Mouse (Mus musculus) lung, embryonic 16.5 days (tissue): ENCODE measurements at regions not wholly inside any gene's neighbourhood (a gene's known extent, or its start where the extent isn't known, plus 50 kb on each side); places are given as distances from the start of the nearest gene placed in this dataset.
A peak's percentile ranks its signal among the peaks of the same experiment; 100 is the strongest.

Experiments
- ATAC-seq: fragments of 200-750 bp; cut with Nextera tagmentation; 2 replicates; pipeline ENCODE4 v1.8.0; 2017; ENCODE audit warnings: low read depth, mild to moderate bottlenecking, moderate library complexity
- H3K27ac ChIP-seq: fragments of 300-500 bp; sonication (generic); 2 replicates; pipeline ENCODE4 v1.5.1; 2014; ENCODE audit warnings: mild to moderate bottlenecking, control low read depth, low read length
- H3K27me3 ChIP-seq: fragments of 300-500 bp; sonication (generic); 2 replicates; pipeline ENCODE4 v1.6.1; 2014; ENCODE audit warnings: low read depth, low read length, mixed read lengths; ENCODE audit not compliant: control insufficient read depth, insufficient read depth
- H3K36me3 ChIP-seq: fragments of 300-500 bp; sonication (generic); 2 replicates; pipeline ENCODE4 v1.6.1; 2014; ENCODE audit warnings: low read length; ENCODE audit not compliant: control insufficient read depth, insufficient read depth
- H3K4me1 ChIP-seq: fragments of 300-500 bp; sonication (generic); replicated peaks from 2 replicates; pipeline ENCODE4 v1.6.1; 2014; ENCODE audit warnings: low read length, mixed read lengths; ENCODE audit not compliant: control insufficient read depth, insufficient read depth
- H3K4me2 ChIP-seq: fragments of 300-500 bp; sonication (generic); 2 replicates; pipeline ENCODE4 v1.6.1; 2014; ENCODE audit warnings: low read depth, low read length, control low read depth
- H3K4me3 ChIP-seq: fragments of 300-500 bp; sonication (generic); 2 replicates; pipeline ENCODE4 v1.5.1; 2014; ENCODE audit warnings: mild to moderate bottlenecking, low read length, control low read depth
- H3K9ac ChIP-seq: fragments of 300-500 bp; sonication (generic); 2 replicates; pipeline ENCODE4 v1.6.1; 2014; ENCODE audit warnings: low read length, control low read depth
- H3K9me3 ChIP-seq: fragments of 300-500 bp; sonication (generic); 2 replicates; pipeline ENCODE4 v1.6.1; 2016; ENCODE audit warnings: low read length; ENCODE audit not compliant: control insufficient read depth
- whole genome bisulfite sequencing: fragments of 180-500 bp; shearing (Covaris S2); extraction: QIAGEN DNeasy Blood & Tissue Kit; methylation state at CpG from one replicate; pipeline ENCODE4 v1.1.7; 2014; 5-methylcytosine and 5-hydroxymethylcytosine counted together

- H3K4me3 ChIP-seq: no peak overlapping the region
- H3K36me3 ChIP-seq: no peaks in the 10 kb centered on the region
- no peak overlapping the region for H3K27ac ChIP-seq
- 87% methylated on average over 1 of the region's 1 CpGs for WGBS
- no peak for ATAC-seq
- H3K9ac ChIP-seq: no peak overlapping the region
- no peaks in the 10 kb centered on the region for H3K27me3 ChIP-seq
- no peaks in the 10 kb centered on the region for H3K9me3 ChIP-seq
- H3K4me1 ChIP-seq: no peaks in the 10 kb centered on the region
- H3K4me2 ChIP-seq: no peak overlapping the region
Observed at GRCm38 (mm10) chr11:82668026-82668425, 96.1 kb downstream of the Cct6b start.

GRCm38 (mm10) chr11:82664076-82664475 lies 100.0 kb downstream of the Cct6b start:
- Histone ChIP-seq H3K4me1 (no peaks in the 10 kb centered on the region), H3K4me3 (no peak overlapping the region), H3K27ac (no peak overlapping the region), H3K27me3 (no peaks in the 10 kb centered on the region), H3K9me3 (no peaks in the 10 kb centered on the region), H3K4me2 (no peak overlapping the region), H3K36me3 (no peaks in the 10 kb centered on the region), H3K9ac (no peak overlapping the region)
- 93% methylated on average over 1 of the region's 1 CpGs for WGBS
- no peak for ATAC-seq

DNA sequence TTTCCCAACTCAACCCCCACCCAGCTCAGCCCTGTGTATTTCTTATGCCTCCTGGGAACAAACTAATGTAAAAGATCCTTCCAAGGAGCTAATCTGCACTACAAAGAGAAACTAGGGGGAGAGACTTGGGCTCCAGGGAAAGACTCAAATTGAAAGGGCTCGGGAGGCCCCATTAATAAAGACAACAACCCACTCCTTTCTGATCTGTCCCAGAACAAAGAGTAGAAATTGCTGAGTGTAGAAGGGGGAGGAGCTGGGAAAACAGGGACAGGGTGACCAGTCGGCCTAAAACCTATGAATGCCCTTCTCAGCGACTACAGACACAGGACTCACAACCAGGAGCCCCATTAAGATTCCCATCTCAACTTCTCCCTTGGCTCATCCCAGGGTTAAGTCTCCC lies 102.0 kb downstream of the Cct6b start:
- Histone ChIP-seq H3K9ac (no peak overlapping the region), H3K27ac (no peak overlapping the region)

GRCm38 (mm10) chr11:82651751-82652150 lies 112.4 kb downstream of the Cct6b start:
- no peaks in the 10 kb centered on the region for H3K36me3 ChIP-seq
- H3K9me3 ChIP-seq: no peaks in the 10 kb centered on the region
- no peak overlapping the region for H3K27ac ChIP-seq
- no peaks in the 10 kb centered on the region for H3K27me3 ChIP-seq
- H3K4me3 ChIP-seq: no peak overlapping the region
- no peak overlapping the region for H3K4me2 ChIP-seq
- WGBS: 20% methylated on average over 5 of the region's 5 CpGs
- no peak for ATAC-seq
- H3K4me1 ChIP-seq: no peaks in the 10 kb centered on the region
- no peak overlapping the region for H3K9ac ChIP-seq

More for the DNA sequence above, 102.0 kb downstream of the Cct6b start:
- H3K4me3 ChIP-seq: no peak overlapping the region
- no peaks in the 10 kb centered on the region for H3K36me3 ChIP-seq
- 20% methylated on average over 3 of the region's 3 CpGs for WGBS
- no peak overlapping the region for H3K4me2 ChIP-seq
- no peaks in the 10 kb centered on the region for H3K4me1 ChIP-seq
- no peak for ATAC-seq
- H3K9me3 ChIP-seq: no peaks in the 10 kb centered on the region
- H3K27me3 ChIP-seq: no peaks in the 10 kb centered on the region

- no peaks in the 10 kb centered on the region for H3K4me1 ChIP-seq
- ATAC-seq: 0 out of 2 replicates have a peak, but pooled peaks have one; percentile 59
- no peak overlapping the region for H3K4me2 ChIP-seq
- H3K27ac ChIP-seq: no peak overlapping the region
- no peaks in the 10 kb centered on the region for H3K9me3 ChIP-seq
- no peak overlapping the region for H3K4me3 ChIP-seq
- H3K9ac ChIP-seq: no peak overlapping the region
- H3K36me3 ChIP-seq: no peaks in the 10 kb centered on the region
- 28% methylated on average over 4 of the region's 4 CpGs for WGBS
- H3K27me3 ChIP-seq: no peaks in the 10 kb centered on the region
Observed at GRCm38 (mm10) chr11:82638513-82638912, 125.6 kb downstream of the Cct6b start.

GRCm38 (mm10) chr11:82632191-82632590 lies 131.9 kb downstream of the Cct6b start:
- Histone ChIP-seq H3K27me3 (no peaks in the 10 kb centered on the region), H3K9ac (no peak overlapping the region), H3K4me3 (no peak overlapping the region), H3K9me3 (no peaks in the 10 kb centered on the region), H3K4me1 (no peaks in the 10 kb centered on the region), H3K4me2 (no peak overlapping the region), H3K27ac (no peak overlapping the region), H3K36me3 (no peaks in the 10 kb centered on the region)
- no peak for ATAC-seq
- WGBS: 80% methylated on average over 1 of the region's 1 CpGs

GRCm38 (mm10) chr11:82631387-82631786 lies 132.7 kb downstream of the Cct6b start:
- Histone ChIP-seq H3K27me3 (no peaks in the 10 kb centered on the region), H3K4me2 (no peak overlapping the region), H3K9me3 (no peaks in the 10 kb centered on the region), H3K27ac (no peak overlapping the region), H3K4me3 (no peak overlapping the region), H3K9ac (no peak overlapping the region), H3K36me3 (no peaks in the 10 kb centered on the region), H3K4me1 (no peaks in the 10 kb centered on the region)
- ATAC-seq: no peak
- 38% methylated on average over 4 of the region's 4 CpGs for WGBS

DNA sequence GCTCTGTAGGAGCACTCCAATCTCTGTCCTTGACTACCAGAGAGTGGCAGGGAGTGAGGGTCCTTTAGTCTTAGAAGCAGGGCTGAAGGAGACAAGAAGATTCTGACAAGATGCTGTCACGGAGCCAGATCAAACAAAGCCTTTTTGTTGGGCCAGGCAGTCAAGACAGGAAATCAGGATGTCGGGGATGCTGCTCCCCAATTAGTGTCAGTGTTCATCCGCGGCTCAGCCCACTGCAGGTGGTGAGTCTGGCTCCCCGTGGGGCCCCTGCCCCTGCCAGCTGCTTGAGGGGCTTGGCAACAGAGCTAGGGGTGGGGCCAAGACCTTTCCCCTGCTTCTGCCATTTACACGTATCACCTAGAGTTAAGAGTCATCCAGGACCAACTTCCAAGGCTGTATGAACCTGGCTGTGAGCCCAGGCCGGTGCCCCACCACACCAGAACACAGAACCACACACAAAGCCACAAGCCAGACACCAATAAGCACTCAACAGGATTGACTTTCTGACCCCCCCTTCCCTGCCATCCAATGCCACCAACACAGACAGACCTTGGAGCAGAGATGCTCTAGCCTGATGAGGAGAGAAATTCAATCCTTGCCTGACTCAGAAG lies 137.5 kb downstream of the Cct6b start:
- Histone ChIP-seq H3K4me1 (no peaks in the 10 kb centered on the region), H3K4me3 (no peak overlapping the region), H3K36me3 (no peaks in the 10 kb centered on the region), H3K9me3 (no peaks in the 10 kb centered on the region), H3K27me3 (no peaks in the 10 kb centered on the region), H3K9ac (no peak overlapping the region), H3K4me2 (no peak overlapping the region), H3K27ac (no peak overlapping the region)
- no peak for ATAC-seq
- WGBS: 31% methylated on average over 7 of the region's 7 CpGs

GRCm38 (mm10) chr11:82621061-82621460 lies 143.1 kb downstream of the Cct6b start:
- Histone ChIP-seq H3K4me3 (no peak overlapping the region), H3K9me3 (no peaks in the 10 kb centered on the region), H3K27ac (no peak overlapping the region), H3K36me3 (no peaks in the 10 kb centered on the region), H3K27me3 (no peaks in the 10 kb centered on the region), H3K4me1 (no peaks in the 10 kb centered on the region; the same call in 1 of the 2 replicates), H3K4me2 (no peak overlapping the region), H3K9ac (no peak overlapping the region)
- WGBS: 90% methylated on average over 10 of the region's 10 CpGs
- ATAC-seq: no peak

GRCm38 (mm10) chr11:82619418-82619817 lies 144.7 kb downstream of the Cct6b start:
- ATAC-seq: no peak
- Histone ChIP-seq H3K4me1 (no peaks in the 10 kb centered on the region; the same call in 1 of the 2 replicates), H3K36me3 (no peaks in the 10 kb centered on the region), H3K27me3 (no peaks in the 10 kb centered on the region), H3K9ac (no peak overlapping the region), H3K27ac (no peak overlapping the region), H3K4me3 (no peak overlapping the region), H3K4me2 (no peak overlapping the region), H3K9me3 (no peaks in the 10 kb centered on the region)
- WGBS: 59% methylated on average over 2 of the region's 2 CpGs
